Mouse (Mus musculus) testis, adult 2 months (tissue): ENCODE measurements at regions not wholly inside any gene's neighbourhood (a gene's known extent, or its start where the extent isn't known, plus 50 kb on each side); places are given as distances from the start of the nearest gene placed in this dataset.

Source experiments
- CTCF ChIP-seq: fragments of 200-500 bp; IDR thresholded peaks from 2 replicates; pipeline ENCODE4 v1.5.1; 2012; ENCODE audit warnings: low read depth, mild to moderate bottlenecking, inconsistent platforms, low read length, moderate library complexity; ENCODE audit not compliant: control insufficient read depth, insufficient read depth, insufficient replicate concordance
- POLR2A ChIP-seq: fragments of 200-500 bp; IDR thresholded peaks from 2 replicates; pipeline ENCODE4 v1.6.1; 2012; ENCODE audit warnings: low read depth, mild to moderate bottlenecking, inconsistent platforms, low read length, moderate library complexity; ENCODE audit not compliant: control insufficient read depth

- TF ChIP-seq POLR2A (no peak), CTCF (no peak)
Observed at GRCm38 (mm10) chr14:61784609-61785008, 177.4 kb downstream of the Kcnrg start.
